Mouse (Mus musculus) Patski (cell line): ENCODE measurements around the gene Olfr373. TPM values are rescaled to one million over a fixed set of nuclear protein-coding genes. Genes with fewer than 3 reads are reported as not detected.
"Not testable (repeated sequence)": the region's sequence is repeated elsewhere in the genome, so short reads cannot be mapped to it uniquely, and the experiment has no call there.

Experiments used
- ATAC-seq: fragments of 100-300 bp; one replicate; pipeline ENCODE4 v1.8.0; 2021
- CTCF ChIA-PET: fragments of 350-600 bp; sonication (Branson Sonifier 250); formaldehyde crosslinking; loops from one replicate; lab custom pipeline; 2022; ENCODE audit warnings: inconsistent platforms; lab: Charles Lee
- POLR2A ChIA-PET: fragments of 350-600 bp; sonication (Branson Sonifier 250); formaldehyde crosslinking; loops from one replicate; lab custom pipeline; 2022; ENCODE audit warnings: antibody characterized with exemption, inconsistent platforms; lab: Charles Lee
- DNase-seq: peaks from one replicate; pipeline ENCODE4 v3.0.0-alpha.2; 2011; ENCODE audit warnings: low read depth, low spot score
- H3K27me3 ChIP-seq: fragments of 371-371 bp; one replicate; pipeline ENCODE4 v1.5.1; 2021
- CTCF ChIP-seq: fragments of 100-300 bp; IDR thresholded peaks from one replicate; pipeline ENCODE4 v1.5.1; 2021
- in situ Hi-C: fragments of 300-500 bp; cut with MboI; formaldehyde crosslinking; loops from 3 replicates; pipeline ENCODE4 v1.11.1; 2018; ENCODE audit warnings: low pct_unique_long_range_greater_than_20kb, mixed read lengths
- polyA plus RNA-seq: library from polyadenylated mRNA; unstranded; gene quantifications from one replicate; pipeline ENCODE4 v1.2.3, GENCODE M21; 2021

Olfr373 gene
- polyA plus RNA-seq, 1 experiment from 2014 or later, result 0.01 TPM

- DNase-seq (no peak), ATAC-seq (no peak)
- no peak for TF ChIP-seq CTCF
- in situ Hi-C loops, result no loop called here
- no peaks in the 10 kb centered on the region for H3K27me3 ChIP-seq
- ChIA-PET POLR2A (no interaction called here), CTCF (no interaction called here)
Measured at GRCm38 (mm10) chr8:72106740-72107139, 23.8 kb downstream of the Olfr373 start, which contains the start of gene Olfr374. TSS of gene Olfr374 (plus strand) at chr8:72107040.

GRCm38 (mm10) chr8:72110876-72111275 lies 27.9 kb downstream of the Olfr373 start:
- POLR2A ChIA-PET, result no interaction called here
- no peaks in the 10 kb centered on the region for H3K27me3 ChIP-seq
- no peak for TF ChIP-seq CTCF
- in situ Hi-C loops, result no loop called here
- CTCF ChIA-PET, result no interaction called here
- ATAC-seq (no peak), DNase-seq (no peak)

GRCm38 (mm10) chr8:72112486-72112885 lies 29.5 kb downstream of the Olfr373 start:
- in situ Hi-C loops, result no loop called here
- no peak for ATAC-seq

GRCm38 (mm10) chr8:72115202-72115601 lies 32.2 kb downstream of the Olfr373 start:
- TF ChIP-seq CTCF, result no peak
- in situ Hi-C loops, result no loop called here
- H3K27me3 ChIP-seq, result no peaks in the 10 kb centered on the region
- ATAC-seq, result no peak
- ChIA-PET CTCF (interaction anchor here (0.7 to 1.6 kb wide), 3 partner anchors 9 to 44 kb away, joined by 3 read pairs; no protein-coding TSS in a partner anchor), POLR2A (no interaction called here)
- DNase-seq, result no peak

More at GRCm38 (mm10) chr8:72112486-72112885, 29.5 kb downstream of the Olfr373 start:
- ChIA-PET CTCF (no interaction called here), POLR2A (no interaction called here)
- H3K27me3 ChIP-seq, result no peaks in the 10 kb centered on the region
- peak; percentile 39 for TF ChIP-seq CTCF
- no peak for DNase-seq

GRCm38 (mm10) chr8:72118616-72119015 lies 35.6 kb downstream of the Olfr373 start:
- POLR2A ChIA-PET, result interaction anchor here (0.7 to 0.9 kb wide), 2 partner anchors 8 to 29 kb away, joined by 3 read pairs; no protein-coding TSS in a partner anchor
- in situ Hi-C loops, result no loop called here
- no peak for DNase-seq
- H3K27me3 ChIP-seq, result no peaks in the 10 kb centered on the region
- CTCF ChIA-PET, result interaction anchor here (1.2 kb wide), 1 partner anchor 15 kb away, joined by 4 read pairs; no protein-coding TSS in a partner anchor
- no peak for TF ChIP-seq CTCF
- ATAC-seq, result no peak

- not testable (repeated sequence) for ATAC-seq
Measured at GRCm38 (mm10) chr8:72121486-72121885, 38.5 kb downstream of the Olfr373 start.

GRCm38 (mm10) chr8:72121997-72122396 lies 39.0 kb downstream of the Olfr373 start:
- DNase-seq (no peak), ATAC-seq (no peak)
- ChIA-PET CTCF (no interaction called here), POLR2A (no interaction called here)
- no peak for TF ChIP-seq CTCF
- in situ Hi-C loops, result no loop called here
- no peaks in the 10 kb centered on the region for H3K27me3 ChIP-seq

More at GRCm38 (mm10) chr8:72121486-72121885, 38.5 kb downstream of the Olfr373 start:
- CTCF ChIA-PET, DNase-seq, POLR2A ChIA-PET, H3K27me3 ChIP-seq, in situ Hi-C loops: not testable (repeated sequence)

GRCm38 (mm10) chr8:72127834-72128233 lies 44.9 kb downstream of the Olfr373 start:
- ATAC-seq (no peak), DNase-seq (no peak)
- in situ Hi-C loops, result loop anchor here (25.0 kb wide), 1 partner anchor 841 kb away; no protein-coding TSS in a partner anchor
- no peak for TF ChIP-seq CTCF
- ChIA-PET CTCF (no interaction called here), POLR2A (no interaction called here)
- H3K27me3 ChIP-seq, result no peaks in the 10 kb centered on the region

- POLR2A ChIA-PET, result no interaction called here
- ATAC-seq (no peak), DNase-seq (no peak)
- no peak for TF ChIP-seq CTCF
- no peaks in the 10 kb centered on the region for H3K27me3 ChIP-seq
- in situ Hi-C loops, result loop anchor here (10.0 to 25.0 kb wide), 2 partner anchors 216 to 844 kb away; no protein-coding TSS in a partner anchor
- CTCF ChIA-PET, result interaction anchor here (1.4 kb wide), 1 partner anchor 16 kb away, joined by 3 read pairs; no protein-coding TSS in a partner anchor
Measured at GRCm38 (mm10) chr8:72131251-72131650, 48.3 kb downstream of the Olfr373 start.

- no peaks in the 10 kb centered on the region for H3K27me3 ChIP-seq
- no peak for DNase-seq
- POLR2A ChIA-PET, result no interaction called here
- no peak for TF ChIP-seq CTCF
- ATAC-seq, result no peak
- CTCF ChIA-PET, result interaction anchor here (1.4 kb wide), 1 partner anchor 16 kb away, joined by 3 read pairs; no protein-coding TSS in a partner anchor
- in situ Hi-C loops, result loop anchor here (10.0 to 25.0 kb wide), 2 partner anchors 217 to 845 kb away; no protein-coding TSS in a partner anchor
Measured at GRCm38 (mm10) chr8:72131901-72132300, 48.9 kb downstream of the Olfr373 start.

- H3K27me3 ChIP-seq, result no peaks in the 10 kb centered on the region
- ChIA-PET CTCF (interaction anchor here (1.4 kb wide), 1 partner anchor 17 kb away, joined by 3 read pairs; no protein-coding TSS in a partner anchor), POLR2A (no interaction called here)
- no peak for DNase-seq
- no peak for ATAC-seq
- in situ Hi-C loops, result loop anchor here (10.0 to 25.0 kb wide), 2 partner anchors 218 to 845 kb away; no protein-coding TSS in a partner anchor
- TF ChIP-seq CTCF, result no peak
Measured at GRCm38 (mm10) chr8:72132417-72132816, 49.4 kb downstream of the Olfr373 start.
